Mouse (Mus musculus): ENCODE data around the gene Fbln2. TPM values are rescaled to one million over a fixed set of nuclear protein-coding genes. Genes with fewer than 3 reads are reported as not detected.

The Fbln2 gene
- polyA plus RNA-seq, 1 experiment from 2014 or later = 0.30 TPM

DNA sequence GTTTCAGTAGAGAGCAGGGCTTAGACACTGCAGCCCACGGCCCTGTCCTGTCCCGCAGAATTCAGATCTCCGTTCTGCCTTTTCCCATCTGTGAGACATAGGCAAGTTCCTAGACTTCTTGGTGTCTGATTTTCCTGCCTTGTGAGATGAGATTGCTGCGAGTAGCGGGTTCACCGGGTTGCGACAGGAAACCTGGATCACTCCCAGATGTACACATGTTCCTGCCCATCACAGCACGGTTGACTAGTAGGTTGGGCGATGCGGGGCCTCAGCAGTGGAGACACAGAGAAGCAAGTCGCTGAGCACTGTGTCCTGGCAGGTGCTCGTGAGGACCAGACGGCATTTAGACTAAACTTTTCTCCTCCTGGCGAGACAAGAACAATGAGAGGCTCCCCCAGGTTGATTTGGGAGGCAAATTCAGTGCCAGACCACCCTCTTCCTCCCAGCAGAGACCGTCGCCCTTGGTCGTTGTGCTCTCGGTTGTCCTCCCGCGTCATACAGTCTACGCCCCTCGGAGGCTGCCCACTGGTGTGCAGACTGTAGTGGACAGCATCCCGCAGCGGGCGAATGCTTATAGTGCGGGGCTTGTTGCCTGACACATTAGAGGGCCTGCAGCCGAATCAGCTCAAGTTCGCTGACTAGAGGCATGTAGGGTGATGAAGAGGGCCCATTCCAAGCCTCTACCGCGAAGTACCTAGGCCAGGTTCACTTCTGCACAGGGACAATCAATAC, 73.7 kb downstream of the Fbln2 start:
- Histone ChIP-seq H3K79me2 (ENCODE audit: inconsistent target) (no peaks in the 10 kb centered on the region), H3K4me3 (ENCODE audit: inconsistent target) (no peak overlapping the region), H3K36me3 (ENCODE audit: inconsistent target) (no peaks in the 10 kb centered on the region), H3K27ac (no peak overlapping the region)
- WGBS (ENCODE audit: missing documents) = 40% methylated on average over 30 of the region's 30 CpGs

DNA sequence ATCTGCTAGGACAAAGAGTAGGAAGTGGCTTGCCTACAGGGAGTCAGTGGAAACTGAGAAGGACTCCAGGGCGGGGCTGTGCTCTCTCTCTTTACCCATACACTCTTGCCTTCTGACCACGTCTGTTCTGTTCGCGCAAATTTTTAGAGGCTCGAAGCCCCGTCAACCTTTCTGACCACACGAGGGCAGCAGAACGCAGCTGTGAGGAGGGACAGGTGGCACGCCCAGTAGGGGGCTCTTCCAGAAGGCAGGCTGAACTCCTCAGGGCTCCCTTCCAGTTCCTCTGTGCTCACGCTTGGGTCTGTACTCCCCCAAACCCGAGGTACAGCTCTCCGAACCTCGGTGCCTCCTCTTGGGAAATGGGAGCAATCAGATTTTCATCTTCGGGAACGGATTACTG, 74.4 kb downstream of the Fbln2 start:
- WGBS (ENCODE audit: missing documents) = 4% methylated on average over 15 of the region's 15 CpGs
- H3K79me2 ChIP-seq (ENCODE audit: inconsistent target) = no peaks in the 10 kb centered on the region
- H3K36me3 ChIP-seq (ENCODE audit: inconsistent target) = no peaks in the 10 kb centered on the region
- no peak overlapping the region for H3K27ac ChIP-seq
- no peak overlapping the region for H3K4me3 ChIP-seq (ENCODE audit: inconsistent target)

DNA sequence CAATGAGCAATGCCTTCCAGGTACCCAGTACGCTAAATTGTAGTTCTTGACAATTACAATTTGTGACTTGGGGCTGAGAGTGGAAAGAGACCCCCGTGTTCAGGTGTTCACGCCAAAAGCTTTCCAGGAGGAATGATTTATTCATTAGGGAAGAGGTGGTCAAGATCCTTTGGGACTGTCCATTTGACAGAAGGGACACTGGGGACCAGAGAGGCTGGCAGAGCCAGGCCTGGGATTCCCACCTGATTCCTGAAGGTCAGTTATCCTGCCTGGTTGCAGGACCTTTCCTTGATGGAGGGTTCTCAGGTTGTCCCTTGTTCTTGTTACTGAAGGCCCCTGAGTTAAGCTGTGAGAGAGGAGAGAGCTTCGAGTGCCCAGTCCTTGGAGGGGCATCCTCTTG, 74.9 kb downstream of the Fbln2 start:
- Histone ChIP-seq H3K79me2 (ENCODE audit: inconsistent target) (no peaks in the 10 kb centered on the region), H3K27ac (no peak overlapping the region), H3K4me3 (ENCODE audit: inconsistent target) (no peak overlapping the region), H3K36me3 (ENCODE audit: inconsistent target) (no peaks in the 10 kb centered on the region)
- 72% methylated on average over 4 of the region's 4 CpGs for WGBS (ENCODE audit: missing documents)

DNA sequence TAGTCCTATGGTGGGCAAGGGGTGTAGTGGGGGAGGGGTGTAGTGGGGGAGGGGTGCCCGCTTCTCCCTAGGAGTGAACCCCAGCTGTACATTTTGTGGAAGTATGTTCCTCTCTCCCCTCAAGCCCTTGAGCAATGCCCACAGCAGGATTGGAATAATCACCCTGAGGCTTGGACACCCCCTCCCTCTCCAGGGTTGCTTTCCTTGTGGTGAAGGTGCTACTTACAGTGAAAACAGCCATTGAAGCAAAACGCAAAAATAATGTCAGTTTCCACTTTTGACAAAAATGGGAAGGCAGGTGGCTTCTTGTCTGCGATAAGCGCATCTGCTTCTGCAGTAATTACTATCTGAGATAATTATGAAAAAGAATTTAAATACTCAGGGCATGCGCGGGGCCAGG, 75.4 kb downstream of the Fbln2 start:
- Histone ChIP-seq H3K4me3 (ENCODE audit: inconsistent target) (no peak overlapping the region), H3K36me3 (ENCODE audit: inconsistent target) (no peaks in the 10 kb centered on the region), H3K27ac (no peak overlapping the region), H3K79me2 (ENCODE audit: inconsistent target) (no peaks in the 10 kb centered on the region)
- WGBS (ENCODE audit: missing documents) = 75% methylated on average over 6 of the region's 6 CpGs

DNA sequence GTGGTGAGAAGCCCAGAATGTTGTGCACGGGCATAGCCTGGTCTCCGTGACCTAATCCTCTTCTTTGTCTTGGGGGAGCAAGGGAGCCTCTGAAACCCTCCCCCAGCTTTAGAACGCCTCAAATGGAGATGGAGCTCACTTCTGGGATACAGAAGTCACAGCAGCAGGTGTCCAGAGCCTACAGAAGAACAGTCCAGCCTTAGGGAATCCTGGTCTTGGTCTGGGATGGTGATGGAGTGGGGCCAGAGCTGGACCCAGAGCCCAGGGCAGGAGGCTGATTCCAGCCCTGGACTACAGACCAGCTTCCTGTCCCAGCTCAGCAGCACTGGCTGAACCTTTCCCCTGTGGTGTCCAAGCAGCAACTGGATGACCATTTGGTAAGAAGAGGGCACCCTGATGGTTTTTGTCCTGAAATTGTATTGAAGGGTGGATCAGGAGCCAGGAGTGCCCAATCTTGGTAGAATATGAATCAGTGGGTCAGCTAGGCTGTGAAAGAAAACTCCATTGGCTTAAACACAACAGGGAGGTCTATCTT, 76.1 kb downstream of the Fbln2 start:
- H3K36me3 ChIP-seq (ENCODE audit: inconsistent target) = no peaks in the 10 kb centered on the region
- 70% methylated on average over 3 of the region's 3 CpGs for WGBS (ENCODE audit: missing documents)
- H3K27ac ChIP-seq = no peak overlapping the region
- H3K79me2 ChIP-seq (ENCODE audit: inconsistent target) = no peaks in the 10 kb centered on the region
- no peak overlapping the region for H3K4me3 ChIP-seq (ENCODE audit: inconsistent target)

DNA sequence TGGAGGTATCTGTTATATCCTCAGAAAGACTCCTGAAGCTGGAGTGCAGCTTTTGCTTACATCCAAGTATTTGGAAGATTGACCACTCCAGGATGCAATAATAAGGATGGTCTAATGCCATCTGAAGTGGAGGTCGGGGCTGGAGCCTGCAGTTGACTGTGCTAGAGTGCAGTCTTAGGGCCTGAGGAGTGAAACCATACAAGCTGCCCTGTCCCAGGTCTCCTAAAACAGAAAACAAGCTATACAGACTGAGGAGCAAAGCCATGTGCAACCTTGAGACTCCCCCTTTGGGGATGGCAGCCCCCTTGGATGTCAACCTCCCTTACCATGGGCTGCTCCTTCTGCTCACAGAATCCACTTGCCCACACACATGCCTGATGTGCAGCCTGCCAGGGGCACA, 76.7 kb downstream of the Fbln2 start:
- H3K36me3 ChIP-seq (ENCODE audit: inconsistent target) = no peaks in the 10 kb centered on the region
- no peak overlapping the region for H3K27ac ChIP-seq
- WGBS (ENCODE audit: missing documents) = 67% methylated on average over 1 of the region's 1 CpGs
- H3K79me2 ChIP-seq (ENCODE audit: inconsistent target) = no peaks in the 10 kb centered on the region
- no peak overlapping the region for H3K4me3 ChIP-seq (ENCODE audit: inconsistent target)

DNA sequence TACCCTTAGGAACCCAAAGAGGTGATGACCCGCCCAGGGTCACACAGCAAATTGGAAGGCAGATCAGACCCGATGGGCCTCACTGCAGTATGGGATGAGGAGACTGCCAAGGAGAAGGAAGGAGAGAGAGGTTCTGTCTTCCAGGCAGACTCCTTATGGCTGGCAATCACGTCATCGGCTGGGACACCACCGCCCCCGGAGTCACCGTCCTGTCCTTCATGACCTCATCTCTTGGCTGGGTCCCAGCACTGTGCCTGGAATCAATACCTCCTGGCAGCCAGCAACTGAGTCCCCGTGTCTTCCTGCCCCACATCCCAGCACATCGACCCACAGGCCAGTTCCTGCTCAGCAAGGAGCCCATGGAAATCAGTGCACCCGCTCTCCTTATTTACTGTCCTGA, 78.7 kb downstream of the Fbln2 start:
- WGBS (ENCODE audit: missing documents) = 68% methylated on average over 8 of the region's 10 CpGs
- H3K79me2 ChIP-seq (ENCODE audit: inconsistent target) = no peaks in the 10 kb centered on the region
- no peak overlapping the region for H3K4me3 ChIP-seq (ENCODE audit: inconsistent target)
- H3K27ac ChIP-seq = no peak overlapping the region
- H3K36me3 ChIP-seq (ENCODE audit: inconsistent target) = no peaks in the 10 kb centered on the region

DNA sequence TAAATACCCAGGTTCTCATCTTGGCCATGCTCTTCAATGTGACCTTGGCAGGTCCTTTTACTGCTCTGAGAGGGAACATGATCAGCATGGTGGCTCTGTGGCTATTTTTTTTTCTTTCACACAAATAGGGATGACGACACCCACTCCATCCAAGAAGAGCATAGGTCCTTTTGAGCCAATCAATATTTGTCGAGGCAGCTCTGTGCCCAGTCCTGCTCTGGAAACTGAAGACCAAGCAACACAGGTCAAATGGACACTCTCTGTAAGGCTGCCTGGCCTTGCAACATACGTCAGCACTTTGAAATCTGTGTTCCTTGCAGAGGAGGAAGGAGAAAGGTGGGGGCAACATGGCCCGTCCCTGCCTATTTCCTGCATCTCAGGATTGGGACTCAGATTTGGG, 83.2 kb downstream of the Fbln2 start:
- Histone ChIP-seq H3K79me2 (ENCODE audit: inconsistent target) (no peaks in the 10 kb centered on the region), H3K4me3 (ENCODE audit: inconsistent target) (no peak overlapping the region), H3K36me3 (ENCODE audit: inconsistent target) (no peaks in the 10 kb centered on the region), H3K27ac (no peak overlapping the region)
- 56% methylated on average over 4 of the region's 4 CpGs for WGBS (ENCODE audit: missing documents)

DNA sequence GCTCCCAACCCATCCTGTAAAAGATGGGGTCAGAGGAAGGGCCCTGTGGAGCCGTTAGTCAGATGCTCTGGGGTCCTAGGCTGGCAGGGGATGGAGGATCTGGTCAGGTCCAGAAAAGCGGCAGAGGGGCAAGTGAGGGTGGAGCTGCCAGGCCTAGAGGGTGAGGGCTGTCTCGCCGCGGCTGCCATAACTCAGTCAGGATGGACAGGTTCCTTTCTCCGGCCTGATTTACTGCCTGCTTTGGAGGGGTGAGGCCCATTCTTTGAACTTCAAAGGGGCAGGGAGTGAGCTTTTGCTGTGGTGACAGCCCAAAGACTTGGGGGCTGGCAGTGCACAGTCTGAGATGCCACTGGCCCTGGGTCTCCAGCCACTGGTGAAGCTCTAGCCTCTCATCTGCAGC, 86.6 kb downstream of the Fbln2 start:
- Histone ChIP-seq H3K27ac (no peak overlapping the region), H3K4me3 (ENCODE audit: inconsistent target) (no peak overlapping the region), H3K36me3 (ENCODE audit: inconsistent target) (no peaks in the 10 kb centered on the region), H3K79me2 (ENCODE audit: inconsistent target) (no peaks in the 10 kb centered on the region)
- WGBS (ENCODE audit: missing documents) = 0% methylated on average over 6 of the region's 6 CpGs

DNA sequence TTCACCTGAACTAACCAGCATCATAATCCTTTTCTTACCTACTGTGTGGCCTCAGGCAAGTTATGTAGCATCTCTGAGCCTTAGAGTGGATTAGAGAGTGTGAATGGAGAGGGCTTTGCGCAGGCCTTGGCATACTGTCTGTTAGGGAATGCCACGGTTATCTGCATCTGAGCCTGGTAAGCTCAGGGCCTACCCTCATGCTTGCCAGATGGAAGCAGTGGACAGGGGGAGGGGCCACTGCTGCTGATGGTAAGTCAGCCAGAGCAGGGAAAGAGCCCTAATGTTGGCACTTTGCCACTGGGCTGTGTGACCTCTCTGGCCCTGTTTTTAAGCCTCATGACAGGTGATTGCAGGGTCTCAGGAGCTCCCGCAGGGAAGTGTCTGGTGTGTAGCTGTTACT, 87.8 kb downstream of the Fbln2 start:
- H3K79me2 ChIP-seq (ENCODE audit: inconsistent target) = no peaks in the 10 kb centered on the region
- H3K4me3 ChIP-seq (ENCODE audit: inconsistent target) = no peak overlapping the region
- no peak overlapping the region for H3K27ac ChIP-seq
- WGBS (ENCODE audit: missing documents) = 89% methylated on average over 3 of the region's 3 CpGs
- no peaks in the 10 kb centered on the region for H3K36me3 ChIP-seq (ENCODE audit: inconsistent target)

DNA sequence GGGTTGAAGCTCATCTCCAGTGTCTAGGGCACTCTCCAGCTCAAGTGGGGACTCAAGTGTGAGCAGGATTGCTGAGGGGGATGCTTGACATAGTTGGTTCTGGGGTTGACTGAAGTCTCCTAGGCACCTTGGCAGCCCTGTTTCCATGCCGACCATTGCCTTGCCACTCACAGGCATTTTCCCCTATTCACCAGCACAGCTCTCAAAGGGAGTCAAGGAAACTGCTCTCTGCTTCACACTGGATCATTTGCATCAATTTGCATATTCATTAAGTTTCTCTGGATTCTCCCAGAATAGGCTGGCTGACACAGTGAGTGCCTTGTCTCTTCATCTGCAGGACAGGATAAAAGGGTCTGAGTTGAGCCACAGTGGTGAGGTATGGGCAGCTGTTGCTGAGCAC, 89.6 kb downstream of the Fbln2 start:
- 59% methylated on average over 1 of the region's 1 CpGs for WGBS (ENCODE audit: missing documents)

DNA sequence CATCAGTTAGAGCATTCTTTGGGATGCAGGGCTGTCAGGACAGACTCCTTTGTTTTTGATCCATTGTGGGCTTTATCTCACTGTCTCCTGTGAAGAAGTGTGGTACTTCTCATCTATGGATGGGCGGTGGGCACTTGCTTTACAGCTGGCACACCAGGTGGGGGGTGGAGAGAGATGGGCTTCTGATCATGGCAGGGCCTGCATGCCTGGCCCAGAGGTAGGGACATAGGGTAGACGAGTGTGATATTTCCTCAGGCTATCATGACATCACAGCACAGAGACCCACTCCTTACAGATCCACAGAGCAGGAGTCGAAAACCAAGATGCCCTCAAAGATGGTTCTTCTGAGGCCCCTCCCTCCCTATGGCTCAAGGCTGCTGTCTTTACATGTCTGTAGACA, 90.1 kb downstream of the Fbln2 start:
- H3K79me2 ChIP-seq (ENCODE audit: inconsistent target) = no peaks in the 10 kb centered on the region
- H3K4me3 ChIP-seq (ENCODE audit: inconsistent target) = no peak overlapping the region
- 69% methylated on average over 3 of the region's 3 CpGs for WGBS (ENCODE audit: missing documents)
- no peak overlapping the region for H3K27ac ChIP-seq
- H3K36me3 ChIP-seq (ENCODE audit: inconsistent target) = no peaks in the 10 kb centered on the region

More for the DNA sequence above, 89.6 kb downstream of the Fbln2 start:
- Histone ChIP-seq H3K79me2 (ENCODE audit: inconsistent target) (no peaks in the 10 kb centered on the region), H3K27ac (no peak overlapping the region), H3K4me3 (ENCODE audit: inconsistent target) (no peak overlapping the region), H3K36me3 (ENCODE audit: inconsistent target) (no peaks in the 10 kb centered on the region)

DNA sequence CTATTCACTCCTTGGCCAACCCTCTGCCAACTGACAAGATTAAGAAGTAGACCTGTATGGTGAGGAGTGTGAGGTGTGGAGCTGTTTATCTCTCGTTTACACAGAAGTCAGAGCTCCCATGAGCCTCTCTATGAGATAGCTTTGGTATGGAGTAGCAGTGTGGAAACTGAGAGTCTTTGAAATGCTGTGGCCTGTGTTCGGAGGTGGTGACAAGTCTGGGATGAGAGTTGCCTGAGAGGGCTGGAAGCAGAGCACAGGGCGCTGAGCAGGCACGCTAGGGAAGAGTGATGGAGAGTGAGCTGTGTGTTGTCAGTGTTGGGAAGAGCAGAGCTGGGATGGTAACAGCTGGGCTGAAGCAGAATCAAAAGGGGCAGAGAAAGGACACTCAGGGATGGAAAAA, 91.9 kb downstream of the Fbln2 start:
- WGBS (ENCODE audit: missing documents) = 80% methylated on average over 4 of the region's 4 CpGs
- Histone ChIP-seq H3K4me3 (ENCODE audit: inconsistent target) (no peak overlapping the region), H3K27ac (no peak overlapping the region), H3K36me3 (ENCODE audit: inconsistent target) (no peaks in the 10 kb centered on the region), H3K79me2 (ENCODE audit: inconsistent target) (no peaks in the 10 kb centered on the region)

DNA sequence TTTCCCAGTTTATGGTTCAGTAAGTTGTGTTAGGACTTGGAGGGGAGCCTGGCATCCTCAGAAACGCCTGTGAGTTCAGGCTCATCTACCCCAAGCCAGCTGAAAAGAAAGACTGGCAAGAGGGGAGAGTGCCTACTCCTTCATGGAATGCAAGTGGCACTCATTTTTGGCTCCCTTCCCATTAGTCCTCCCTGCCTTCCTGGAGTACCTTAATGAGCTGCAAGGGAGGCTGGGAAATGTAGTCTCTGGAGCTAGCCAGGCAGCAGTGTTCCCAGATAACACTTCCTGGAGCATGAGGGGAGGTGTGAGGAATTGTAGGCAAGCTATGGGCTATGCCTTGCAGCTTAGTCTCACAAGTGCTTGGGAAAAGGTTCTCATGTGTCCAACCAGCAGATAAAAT, 95.7 kb downstream of the Fbln2 start:
- no peaks in the 10 kb centered on the region for H3K79me2 ChIP-seq (ENCODE audit: inconsistent target)
- H3K4me3 ChIP-seq (ENCODE audit: inconsistent target) = no peak overlapping the region
- no peaks in the 10 kb centered on the region for H3K36me3 ChIP-seq (ENCODE audit: inconsistent target)
- WGBS (ENCODE audit: missing documents) = 63% methylated on average over 1 of the region's 1 CpGs
- no peak overlapping the region for H3K27ac ChIP-seq

DNA sequence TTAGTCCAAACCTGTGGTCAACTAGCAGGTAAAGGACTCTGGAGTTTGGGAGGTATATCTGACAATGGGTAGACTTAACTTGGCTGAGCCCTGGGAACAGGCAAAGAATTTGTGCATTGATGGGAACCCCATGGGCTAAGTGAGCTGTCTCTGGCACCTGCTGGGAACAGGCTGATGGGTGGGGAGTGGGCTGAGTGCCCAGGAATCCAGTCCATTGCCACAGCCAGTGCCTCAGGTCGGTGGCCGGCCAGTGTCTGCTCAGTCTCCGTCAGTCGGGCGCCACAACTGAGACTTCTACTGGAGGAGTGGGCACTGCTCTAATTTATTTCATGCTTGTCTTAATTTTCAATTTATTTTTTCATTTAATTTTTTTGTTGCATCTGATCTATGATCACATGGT, 98.9 kb downstream of the Fbln2 start:
- 97% methylated on average over 5 of the region's 5 CpGs for WGBS (ENCODE audit: missing documents)
- Histone ChIP-seq H3K4me3 (ENCODE audit: inconsistent target) (no peak overlapping the region), H3K27ac (no peak overlapping the region), H3K79me2 (ENCODE audit: inconsistent target) (no peaks in the 10 kb centered on the region), H3K36me3 (ENCODE audit: inconsistent target) (no peaks in the 10 kb centered on the region)

DNA sequence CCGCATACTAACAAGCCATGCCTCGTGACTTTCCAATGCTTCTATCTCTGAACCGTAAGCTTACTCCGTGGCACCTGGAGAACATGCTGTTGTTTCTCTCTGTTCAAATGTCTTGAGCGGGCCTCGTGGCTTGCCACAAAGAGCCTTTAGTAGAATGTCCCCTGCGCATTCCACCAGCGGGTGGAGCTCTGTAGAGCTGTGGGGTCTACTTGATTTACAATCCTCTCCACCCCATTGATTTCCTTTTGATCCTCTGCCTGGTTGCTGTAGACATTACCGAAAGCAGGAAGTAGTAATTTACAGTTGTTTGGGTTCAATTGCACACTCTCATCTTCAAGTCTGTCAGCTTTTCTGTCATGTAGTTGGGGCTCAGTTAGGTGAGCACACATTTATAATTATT, 100.2 kb downstream of the Fbln2 start:
- no peaks in the 10 kb centered on the region for H3K36me3 ChIP-seq (ENCODE audit: inconsistent target)
- no peaks in the 10 kb centered on the region for H3K79me2 ChIP-seq (ENCODE audit: inconsistent target)
- no peak overlapping the region for H3K27ac ChIP-seq
- H3K4me3 ChIP-seq (ENCODE audit: inconsistent target) = no peak overlapping the region
- 56% methylated on average over 9 of the region's 9 CpGs for WGBS (ENCODE audit: missing documents)
